Mouse (Mus musculus) kidney, adult 2 months (tissue): ENCODE results near the gene Cga. TPM values are rescaled to one million over a fixed set of nuclear protein-coding genes. Genes with fewer than 3 reads are reported as not detected.

ENCODE experiments used
- DNase-seq: peaks from one replicate; pipeline ENCODE4 v3.0.0; 2021
- H3K27ac ChIP-seq: fragments of 200-500 bp; 2 replicates; pipeline ENCODE4 v1.5.1; 2012; ENCODE audit warnings: low read depth, low read length, control low read depth, inconsistent platforms; ENCODE audit not compliant: insufficient read depth
- H3K27me3 ChIP-seq: fragments of 200-500 bp; replicated peaks from 2 replicates; pipeline ENCODE4 v1.6.1; 2012; ENCODE audit warnings: mild to moderate bottlenecking, moderate library complexity, low read length, inconsistent platforms; ENCODE audit not compliant: control insufficient read depth, insufficient read depth
- H3K36me3 ChIP-seq: fragments of 200-500 bp; 2 replicates; pipeline ENCODE4 v1.6.1; 2012; ENCODE audit warnings: mild to moderate bottlenecking, moderate library complexity, low read length, inconsistent platforms; ENCODE audit not compliant: control insufficient read depth, insufficient read depth
- H3K4me1 ChIP-seq: fragments of 200-500 bp; 2 replicates; pipeline ENCODE4 v1.6.1; 2011; ENCODE audit warnings: low read length; ENCODE audit not compliant: control insufficient read depth, insufficient read depth
- H3K4me3 ChIP-seq: fragments of 200-500 bp; 2 replicates; pipeline ENCODE4 v1.5.1; 2011; ENCODE audit warnings: mild to moderate bottlenecking, low read depth, low read length, control low read depth; ENCODE audit not compliant: insufficient read depth
- CTCF ChIP-seq: fragments of 200-500 bp; conservative IDR thresholded peaks from 2 replicates; pipeline ENCODE4 v1.5.1; 2011; ENCODE audit warnings: low read depth, mild to moderate bottlenecking, control low read depth, low read length, moderate library complexity, mixed read lengths; ENCODE audit not compliant: insufficient read depth, insufficient read length
- POLR2A ChIP-seq: fragments of 200-500 bp; IDR thresholded peaks from one replicate; pipeline ENCODE4 v1.6.1; 2011; ENCODE audit warnings: low read depth, low read length, control low read depth
- WGBS: fragments of 180-500 bp; shearing (Covaris S2); methylation state at CpG from one replicate; pipeline ENCODE4 v1.1.7; 2018; 5-methylcytosine and 5-hydroxymethylcytosine counted together
- polyA plus RNA-seq: library from polyadenylated mRNA; depleted of rRNA; stranded (reverse); fragments of >200 nt; gene quantifications from 2 replicates; pipeline ENCODE4 v1.2.3, GENCODE M21; 2012

Cga gene
- polyA plus RNA-seq, 1 experiment: not detected

- no peak overlapping the region for H3K27ac ChIP-seq
- peak; percentile 15 for DNase-seq
- 74% methylated on average over 5 of the region's 5 CpGs for WGBS
- no peak overlapping the region for H3K4me3 ChIP-seq
- TF ChIP-seq POLR2A (no peak), CTCF (peak; percentile 56)
- no peaks in the 10 kb centered on the region for H3K27me3 ChIP-seq
- no peaks in the 10 kb centered on the region for H3K36me3 ChIP-seq
- H3K4me1 ChIP-seq: no peaks in the 10 kb centered on the region
Measured at GRCm38 (mm10) chr4:34905396-34905795, 11.8 kb downstream of the Cga start.

- 74% methylated on average over 4 of the region's 4 CpGs for WGBS
- no peaks in the 10 kb centered on the region for H3K4me1 ChIP-seq
- H3K27ac ChIP-seq: no peak overlapping the region
- no peaks in the 10 kb centered on the region for H3K36me3 ChIP-seq
- TF ChIP-seq POLR2A (no peak), CTCF (no peak)
- no peak for DNase-seq
- no peaks in the 10 kb centered on the region for H3K27me3 ChIP-seq
- no peak overlapping the region for H3K4me3 ChIP-seq
Measured at GRCm38 (mm10) chr4:34906151-34906550, 12.6 kb downstream of the Cga start.

GRCm38 (mm10) chr4:34907026-34907425 lies 13.4 kb downstream of the Cga start:
- Histone ChIP-seq H3K4me1 (no peaks in the 10 kb centered on the region), H3K27ac (no peak overlapping the region), H3K27me3 (no peaks in the 10 kb centered on the region), H3K4me3 (no peak overlapping the region), H3K36me3 (no peaks in the 10 kb centered on the region)
- no peak for DNase-seq
- 58% methylated on average over 14 of the region's 14 CpGs for WGBS
- TF ChIP-seq POLR2A: no peak
- no peak for TF ChIP-seq CTCF

- H3K27me3 ChIP-seq: no peaks in the 10 kb centered on the region
- no peak for TF ChIP-seq POLR2A
- no peak for TF ChIP-seq CTCF
- H3K4me1 ChIP-seq: no peaks in the 10 kb centered on the region
- no peaks in the 10 kb centered on the region for H3K36me3 ChIP-seq
- no peak overlapping the region for H3K4me3 ChIP-seq
- 76% methylated on average over 7 of the region's 7 CpGs for WGBS
- peak; percentile 19 for DNase-seq
- no peak overlapping the region for H3K27ac ChIP-seq
Measured at GRCm38 (mm10) chr4:34908127-34908526, 14.5 kb downstream of the Cga start.

GRCm38 (mm10) chr4:34911401-34911800 lies 17.8 kb downstream of the Cga start:
- Histone ChIP-seq H3K36me3 (no peaks in the 10 kb centered on the region), H3K27me3 (no peaks in the 10 kb centered on the region), H3K4me1 (no peaks in the 10 kb centered on the region), H3K27ac (no peak overlapping the region), H3K4me3 (no peak overlapping the region)
- no peak for TF ChIP-seq CTCF
- TF ChIP-seq POLR2A: no peak
- no peak for DNase-seq
- 57% methylated on average over 3 of the region's 3 CpGs for WGBS

GRCm38 (mm10) chr4:34912171-34912570 lies 18.6 kb downstream of the Cga start:
- WGBS: 77% methylated on average over 3 of the region's 3 CpGs

GRCm38 (mm10) chr4:34917400-34917799 lies 23.8 kb downstream of the Cga start:
- no peak for TF ChIP-seq POLR2A
- TF ChIP-seq CTCF: no peak
- no peak overlapping the region for H3K4me3 ChIP-seq
- 53% methylated on average over 7 of the region's 7 CpGs for WGBS
- no peak for DNase-seq
- H3K4me1 ChIP-seq: no peaks in the 10 kb centered on the region
- H3K27ac ChIP-seq: no peak overlapping the region
- H3K36me3 ChIP-seq: no peaks in the 10 kb centered on the region
- H3K27me3 ChIP-seq: no peaks in the 10 kb centered on the region

More at GRCm38 (mm10) chr4:34912171-34912570, 18.6 kb downstream of the Cga start:
- no peaks in the 10 kb centered on the region for H3K36me3 ChIP-seq
- H3K4me1 ChIP-seq: no peaks in the 10 kb centered on the region
- TF ChIP-seq POLR2A: no peak
- no peak for TF ChIP-seq CTCF
- DNase-seq: no peak
- no peak overlapping the region for H3K4me3 ChIP-seq
- no peaks in the 10 kb centered on the region for H3K27me3 ChIP-seq
- no peak overlapping the region for H3K27ac ChIP-seq
